Mouse (Mus musculus) limb, embryonic 10.5 days (tissue): ENCODE measurements around the gene Arfip1. TPM values are rescaled to one million over a fixed set of nuclear protein-coding genes. Genes with fewer than 3 reads are reported as not detected.
A peak's percentile ranks its signal among the peaks of the same experiment; 100 is the strongest.

Source experiments
- DNase-seq: peaks from one replicate; pipeline ENCODE4 v3.0.0-alpha.2; 2017; ENCODE audit warnings: low spot score
- H3K27ac ChIP-seq: fragments of 300-500 bp; sonication (generic); 2 replicates; pipeline ENCODE4 v1.5.1; 2016; ENCODE audit warnings: mild to moderate bottlenecking
- H3K27me3 ChIP-seq: fragments of 300-500 bp; sonication (generic); 2 replicates; pipeline ENCODE4 v1.6.1; 2016; ENCODE audit warnings: low read depth, mild to moderate bottlenecking; ENCODE audit not compliant: poor library complexity, severe bottlenecking
- H3K36me3 ChIP-seq: fragments of 300-500 bp; sonication (generic); 2 replicates; pipeline ENCODE4 v1.6.1; 2016; ENCODE audit warnings: mild to moderate bottlenecking, moderate library complexity
- H3K4me1 ChIP-seq: fragments of 300-500 bp; sonication (generic); 2 replicates; pipeline ENCODE4 v1.6.1; 2016
- H3K4me3 ChIP-seq: fragments of 300-500 bp; sonication (generic); 2 replicates; pipeline ENCODE4 v1.5.1; 2016; ENCODE audit warnings: mild to moderate bottlenecking, moderate library complexity
- H3K9me3 ChIP-seq: fragments of 300-500 bp; sonication (generic); replicated peaks from 2 replicates; pipeline ENCODE4 v1.6.1; 2016; ENCODE audit warnings: mild to moderate bottlenecking
- WGBS: fragments of 180-500 bp; shearing (Covaris S2); methylation state at CpG from one replicate; pipeline ENCODE4 v1.1.7; 2016; 5-methylcytosine and 5-hydroxymethylcytosine counted together
- polyA plus RNA-seq: library from polyadenylated mRNA; unstranded; fragments of >200 nt; fragmentation: Nextera tagmentation; extraction: Ambion mirVana; gene quantifications from 2 replicates; pipeline ENCODE4 v1.2.1, GENCODE M21; 2016

Arfip1 gene
- polyA plus RNA-seq, 1 experiment from 2014 or later: 30.3 TPM

- peaks cover 30% of the 10 kb centered on the region for H3K4me1 ChIP-seq
- 33% methylated on average over 4 of the region's 4 CpGs for WGBS
- no peak overlapping the region for H3K4me3 ChIP-seq
Observed at GRCm38 (mm10) chr3:84461687-84462086, 120.7 kb downstream of the Arfip1 start.

GRCm38 (mm10) chr3:84460952-84461351 lies 121.5 kb downstream of the Arfip1 start:
- H3K27ac ChIP-seq: peak overlapping the region; percentile 58
- H3K27me3 ChIP-seq: 0 out of 2 replicates have a peak, but pooled peaks cover 3% of the 10 kb centered on the region
- H3K4me1 ChIP-seq: peaks cover 30% of the 10 kb centered on the region
- no peaks in the 10 kb centered on the region for H3K9me3 ChIP-seq
- 0 out of 2 replicates have a peak overlapping the region, but pooled peaks have one; percentile 3 for H3K4me3 ChIP-seq
- no peak for DNase-seq
- no peaks in the 10 kb centered on the region for H3K36me3 ChIP-seq
- WGBS: 13% methylated on average over 12 of the region's 12 CpGs

More at GRCm38 (mm10) chr3:84461687-84462086, 120.7 kb downstream of the Arfip1 start:
- Histone ChIP-seq H3K27ac (no peak overlapping the region), H3K9me3 (no peaks in the 10 kb centered on the region), H3K36me3 (no peaks in the 10 kb centered on the region), H3K27me3 (0 out of 2 replicates have a peak, but pooled peaks cover 3% of the 10 kb centered on the region)
- no peak for DNase-seq

GRCm38 (mm10) chr3:84460499-84460898 lies 121.9 kb downstream of the Arfip1 start:
- Histone ChIP-seq H3K4me3 (no peak overlapping the region), H3K36me3 (no peaks in the 10 kb centered on the region), H3K27ac (peak overlapping the region; percentile 58), H3K9me3 (no peaks in the 10 kb centered on the region), H3K27me3 (0 out of 2 replicates have a peak, but pooled peaks cover 3% of the 10 kb centered on the region), H3K4me1 (peaks cover 30% of the 10 kb centered on the region)
- DNase-seq: no peak
- 22% methylated on average over 3 of the region's 3 CpGs for WGBS

- 85% methylated on average over 12 of the region's 12 CpGs for WGBS
- H3K4me1 ChIP-seq: peaks cover 17% of the 10 kb centered on the region
- 0 out of 2 replicates have a peak, but pooled peaks cover 1% of the 10 kb centered on the region for H3K27me3 ChIP-seq
- no peak overlapping the region for H3K4me3 ChIP-seq
- H3K36me3 ChIP-seq: no peaks in the 10 kb centered on the region
- no peak overlapping the region for H3K27ac ChIP-seq
- no peak for DNase-seq
- no peaks in the 10 kb centered on the region for H3K9me3 ChIP-seq
Observed at GRCm38 (mm10) chr3:84455733-84456417, 126.5 kb downstream of the Arfip1 start.

- 75% methylated on average over 3 of the region's 3 CpGs for WGBS
Observed at GRCm38 (mm10) chr3:84450651-84451050, 131.8 kb downstream of the Arfip1 start.

GRCm38 (mm10) chr3:84449015-84449414 lies 133.4 kb downstream of the Arfip1 start:
- peaks cover 18% of the 10 kb centered on the region for H3K27me3 ChIP-seq
- no peak overlapping the region for H3K27ac ChIP-seq
- H3K36me3 ChIP-seq: no peaks in the 10 kb centered on the region
- H3K4me3 ChIP-seq: no peak overlapping the region
- H3K4me1 ChIP-seq: peaks cover 27% of the 10 kb centered on the region
- WGBS: 86% methylated on average over 9 of the region's 9 CpGs
- DNase-seq: no peak
- H3K9me3 ChIP-seq: no peaks in the 10 kb centered on the region

More at GRCm38 (mm10) chr3:84450651-84451050, 131.8 kb downstream of the Arfip1 start:
- H3K4me3 ChIP-seq: no peak overlapping the region
- H3K27ac ChIP-seq: no peak overlapping the region
- peaks cover 14% of the 10 kb centered on the region for H3K4me1 ChIP-seq
- no peaks in the 10 kb centered on the region for H3K9me3 ChIP-seq
- no peaks in the 10 kb centered on the region for H3K36me3 ChIP-seq
- DNase-seq: no peak
- H3K27me3 ChIP-seq: 0 out of 2 replicates have a peak, but pooled peaks cover 2% of the 10 kb centered on the region

- Histone ChIP-seq H3K36me3 (no peaks in the 10 kb centered on the region), H3K27ac (no peak overlapping the region), H3K4me1 (peaks cover 28% of the 10 kb centered on the region), H3K4me3 (no peak overlapping the region), H3K9me3 (no peaks in the 10 kb centered on the region), H3K27me3 (peaks cover 18% of the 10 kb centered on the region)
- DNase-seq: no peak
- WGBS: 83% methylated on average over 5 of the region's 5 CpGs
Observed at GRCm38 (mm10) chr3:84447803-84448202, 134.6 kb downstream of the Arfip1 start.

Other genes with a start within 250 kb of the Arfip1 start
- 1.2 and 2.2 TPM in 2 replicates for gene Fhdc1, start 102.2 kb downstream of the Arfip1 start, polyA plus RNA-seq
- not detected in 2 replicates for gene Tigd4, start 10.9 kb upstream of the Arfip1 start, polyA plus RNA-seq
- 0.28 and 0.41 TPM in 2 replicates for gene Tmem154, start 83.6 kb upstream of the Arfip1 start, polyA plus RNA-seq
- gene Fbxw7, start 232.6 kb upstream of the Arfip1 start, polyA plus RNA-seq: 8.0 and 8.1 TPM in 2 replicates